Mouse (Mus musculus): ENCODE data around the gene Exosc9. TPM values are rescaled to one million over a fixed set of nuclear protein-coding genes. Genes with fewer than 3 reads are reported as not detected.

Gene Exosc9
- polyA plus RNA-seq (2014; fragmentation: Illumina TruSeq; extraction: RNeasy Lipid Tissue Mini Kit (QIAGEN cat#74804); ENCODE audit: low read depth, low replicate concordance) = 29.0 TPM

DNA sequence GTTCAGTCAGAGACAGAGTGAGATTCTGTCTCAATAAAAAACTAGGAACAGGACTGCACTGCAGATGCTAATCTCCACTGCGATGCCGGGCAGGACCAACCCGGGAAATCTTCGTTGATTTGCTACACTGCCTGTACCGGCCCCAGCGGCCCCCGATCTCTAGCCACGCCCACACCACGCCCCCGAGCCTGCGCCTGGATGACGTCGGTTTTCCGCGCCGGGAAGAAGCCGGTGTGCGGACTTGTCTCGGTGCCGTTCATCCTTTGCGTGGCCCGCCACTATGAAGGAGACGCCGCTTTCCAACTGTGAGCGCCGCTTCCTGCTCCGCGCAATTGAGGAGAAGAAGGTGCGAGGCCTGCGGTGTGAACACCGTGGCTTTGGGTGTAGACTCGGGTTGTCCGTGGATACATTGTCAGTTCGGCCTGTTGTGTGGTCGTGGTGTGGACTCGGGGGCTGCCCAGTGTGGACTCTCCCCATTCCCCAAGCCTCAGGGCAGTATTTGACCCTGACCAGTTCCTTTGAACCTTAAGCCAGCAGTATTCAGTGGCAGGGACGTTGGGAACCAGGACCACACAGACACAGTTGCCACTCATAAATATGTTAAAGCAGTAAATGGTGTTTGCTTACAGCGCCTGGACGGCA is at the start of gene Exosc9:
Exosc9 (plus strand) TSS at position 201 of the 642 bp plus-strand sequence.

DNA sequence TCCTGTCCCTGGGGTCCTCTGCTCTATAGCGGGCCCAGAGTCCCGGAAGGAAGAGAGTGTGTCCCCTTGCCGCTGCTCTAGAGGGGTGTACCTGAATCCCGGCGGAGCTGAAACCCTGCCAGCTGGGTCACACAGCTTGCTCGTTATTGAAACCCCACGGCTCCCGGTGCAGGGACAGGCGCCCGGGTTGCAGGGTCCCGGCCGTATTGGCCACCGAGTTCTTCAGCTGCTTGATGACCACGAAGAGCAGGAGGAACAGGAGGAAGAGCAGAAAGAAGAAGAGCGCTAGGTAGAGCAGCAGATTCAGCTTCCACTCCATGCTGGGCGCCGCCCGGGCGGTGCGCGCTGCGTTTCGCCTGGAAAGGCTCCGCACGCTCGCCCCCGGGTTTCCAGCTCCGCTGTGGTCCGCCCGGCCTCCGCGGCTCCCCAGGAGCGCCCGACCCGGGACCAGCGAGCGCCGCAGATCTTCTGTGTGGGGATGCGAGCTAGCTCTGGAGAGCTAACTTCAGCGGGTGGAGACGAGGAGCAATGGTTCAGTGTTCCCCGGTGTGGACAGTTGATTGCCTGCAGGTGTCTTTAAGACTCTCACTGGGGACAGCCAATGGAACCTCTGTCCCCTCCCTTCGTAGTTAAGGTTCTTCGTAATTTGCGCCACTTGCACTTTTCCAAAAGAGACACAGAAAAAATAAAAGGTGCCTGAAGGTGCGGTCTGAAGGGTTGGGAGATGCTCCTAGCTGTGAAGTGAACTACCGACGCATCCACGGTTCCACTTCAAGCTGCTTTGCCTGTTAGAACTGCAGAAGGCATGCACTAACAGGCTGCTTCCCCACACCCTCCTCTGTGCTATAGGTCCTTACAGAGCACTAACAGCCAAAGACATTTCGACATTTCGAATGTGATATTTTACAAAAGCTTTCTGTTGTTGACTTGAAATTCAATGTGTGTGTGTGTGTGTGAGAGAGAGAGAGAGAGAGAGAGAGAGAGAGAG is 31.0 kb upstream of the Exosc9 start, which contains the start of gene Gm11549:
Gm11549 (minus strand) TSS at position 741 of the 988 bp plus-strand sequence.

GRCm38 (mm10) chr3:36571827-36572378 is 19.5 kb downstream of the Exosc9 start, which contains the start of gene Ccna2:
Gene Ccna2, minus strand, starts transcription at chr3:36572150.

GRCm38 (mm10) chr3:36613202-36613907 is 60.9 kb downstream of the Exosc9 start, which contains the start of gene Bbs7:
Gene Bbs7, minus strand, starts transcription at chr3:36613477.

Other genes starting within 250 kb of the Exosc9 start
- 139 TPM for gene Anxa5, start 76.7 kb upstream of the Exosc9 start, polyA plus RNA-seq (2014; fragmentation: Illumina TruSeq; extraction: RNeasy Lipid Tissue Mini Kit (QIAGEN cat#74804); ENCODE audit: low read depth, low replicate concordance)
- not detected for gene 1810062G17Rik, start 76.7 kb upstream of the Exosc9 start, polyA plus RNA-seq (2014; fragmentation: Illumina TruSeq; extraction: RNeasy Lipid Tissue Mini Kit (QIAGEN cat#74804); ENCODE audit: low read depth, low replicate concordance)
- not detected for gene Gm11549, start 30.8 kb upstream of the Exosc9 start, polyA plus RNA-seq (2014; fragmentation: Illumina TruSeq; extraction: RNeasy Lipid Tissue Mini Kit (QIAGEN cat#74804); ENCODE audit: low read depth, low replicate concordance)
- 0.58 TPM for gene Ccna2, start 19.5 kb downstream of the Exosc9 start, polyA plus RNA-seq (2014; fragmentation: Illumina TruSeq; extraction: RNeasy Lipid Tissue Mini Kit (QIAGEN cat#74804); ENCODE audit: low read depth, low replicate concordance)
- 9.7 TPM for gene Bbs7, start 60.9 kb downstream of the Exosc9 start, polyA plus RNA-seq (2014; fragmentation: Illumina TruSeq; extraction: RNeasy Lipid Tissue Mini Kit (QIAGEN cat#74804); ENCODE audit: low read depth, low replicate concordance)
- gene Trpc3, start 137.6 kb downstream of the Exosc9 start, polyA plus RNA-seq (2014; fragmentation: Illumina TruSeq; extraction: RNeasy Lipid Tissue Mini Kit (QIAGEN cat#74804); ENCODE audit: low read depth, low replicate concordance) = 7.9 TPM

Data from heart, adult 10 weeks (tissue).